Mouse (Mus musculus): ENCODE data around the gene Runx2.

Runx2 gene

DNA sequence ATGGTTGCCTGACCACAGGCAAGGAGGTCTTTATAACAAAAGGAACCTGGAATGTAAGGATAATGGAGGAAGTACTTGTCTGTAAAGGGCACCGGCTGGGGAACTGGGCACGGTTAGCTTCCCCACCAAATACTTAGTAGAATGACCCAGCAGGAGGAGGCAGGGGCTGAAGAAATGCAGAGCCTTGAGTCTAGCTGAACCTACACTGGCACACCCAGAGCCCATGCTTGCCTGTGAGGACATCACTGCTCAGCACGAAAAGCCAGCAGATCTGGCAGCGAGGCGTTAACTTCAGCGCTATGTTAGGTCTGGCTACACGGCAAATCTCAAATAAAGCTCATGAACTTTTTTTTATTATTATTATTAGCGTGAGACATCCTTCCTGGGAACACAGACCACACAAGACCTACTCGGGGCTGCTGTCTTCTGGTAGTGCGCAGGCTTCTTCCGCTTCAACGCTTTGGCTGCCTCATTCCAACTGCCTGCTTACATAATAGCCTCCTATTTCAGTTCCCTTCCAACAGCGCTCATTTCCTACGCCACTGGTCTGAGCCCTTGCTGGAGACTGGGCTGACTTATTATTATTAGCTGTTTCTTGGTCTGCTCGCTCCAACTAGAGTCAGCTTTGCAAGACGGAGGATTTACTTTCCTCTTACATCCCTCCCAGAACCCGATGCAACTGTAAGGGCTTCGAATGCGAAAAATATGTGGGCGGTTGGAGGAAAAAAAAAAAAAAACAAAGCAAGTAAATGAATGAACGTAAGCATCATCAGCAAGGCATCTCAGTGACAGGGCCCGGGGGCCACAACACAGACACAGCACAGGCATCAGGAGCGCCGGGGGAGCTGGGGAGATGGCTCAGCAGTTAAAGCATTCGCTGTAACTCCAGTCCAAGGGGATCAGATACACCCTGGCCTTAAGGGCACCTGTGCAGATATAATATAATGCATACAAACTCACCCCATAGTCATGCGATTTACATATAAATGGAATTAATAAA is 200.6 kb downstream of the Runx2 start:
- DNase-seq: peak; percentile 69

- peak; percentile 29 for DNase-seq
Measured at GRCm38 (mm10) chr17:44612641-44613040, 202.0 kb downstream of the Runx2 start.

- DNase-seq: no peak
Measured at GRCm38 (mm10) chr17:44612002-44612401, 202.6 kb downstream of the Runx2 start.

GRCm38 (mm10) chr17:44611543-44611942 is 203.1 kb downstream of the Runx2 start:
- no peak for DNase-seq

GRCm38 (mm10) chr17:44610828-44611227 is 203.8 kb downstream of the Runx2 start:
- DNase-seq: no peak

- DNase-seq: no peak
Measured at GRCm38 (mm10) chr17:44609897-44610641, 204.5 kb downstream of the Runx2 start.

DNA sequence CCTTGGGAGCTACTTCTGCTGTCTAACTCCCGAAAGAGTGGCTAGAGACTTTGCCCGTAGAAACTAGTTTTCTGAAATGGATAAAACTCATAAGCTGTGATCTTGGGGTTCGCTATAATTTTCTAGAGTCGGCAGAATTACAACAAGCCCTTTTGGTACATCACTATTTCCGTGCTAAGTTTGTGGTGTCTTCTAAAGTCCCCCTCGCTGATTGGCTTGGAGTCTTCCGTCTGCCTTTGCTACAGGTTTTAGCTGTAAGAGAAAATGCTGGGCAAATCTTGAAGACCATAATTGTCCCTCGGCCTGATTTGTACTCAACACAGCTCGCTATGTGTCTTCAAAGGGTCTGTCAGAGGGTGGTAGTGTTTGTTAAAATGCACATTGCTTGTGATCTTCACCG is 205.2 kb downstream of the Runx2 start:
- no peak for DNase-seq

DNA sequence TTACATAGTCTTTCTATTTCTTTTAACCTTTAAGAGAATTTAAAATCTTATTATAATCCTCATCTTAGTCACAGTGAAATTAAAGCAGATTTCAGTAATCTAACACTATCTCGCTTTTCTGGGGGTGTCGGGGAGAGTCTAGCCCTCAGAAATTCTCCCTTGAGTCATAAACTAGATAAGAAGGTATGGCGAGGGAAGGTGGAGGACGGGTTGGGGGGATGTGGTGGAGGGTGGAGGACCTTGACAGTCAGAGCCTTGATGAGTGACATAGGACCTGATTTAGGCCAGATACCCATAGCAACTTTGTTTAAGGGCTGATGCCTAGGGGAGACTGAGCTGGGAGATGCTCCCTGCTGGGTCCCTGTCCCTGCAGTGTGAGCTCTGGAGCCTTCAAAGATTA is 205.7 kb downstream of the Runx2 start:
- no peak for DNase-seq

- DNase-seq: no peak
Measured at GRCm38 (mm10) chr17:44607383-44607782, 207.2 kb downstream of the Runx2 start.

GRCm38 (mm10) chr17:44606245-44606644 is 208.4 kb downstream of the Runx2 start:
- DNase-seq: no peak

DNA sequence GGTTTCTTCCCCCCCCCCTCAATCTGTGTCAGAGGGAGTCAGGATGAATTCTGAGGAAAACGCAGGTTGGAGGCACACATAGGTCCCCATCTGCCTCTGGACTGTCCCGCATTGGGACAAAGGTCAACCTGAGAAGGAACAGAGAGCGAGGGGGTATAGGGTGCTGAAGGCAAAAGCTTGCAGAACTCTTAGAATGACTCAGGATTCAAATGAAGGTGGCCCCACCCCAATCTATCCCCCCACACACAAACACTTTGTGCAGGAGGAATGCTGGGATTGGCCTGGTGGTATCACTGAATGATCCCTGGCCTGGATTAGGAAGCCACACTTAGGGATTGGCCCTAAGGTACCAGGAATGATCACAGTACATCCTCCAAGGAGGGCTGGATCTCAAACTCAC is 208.8 kb downstream of the Runx2 start:
- no peak for DNase-seq

GRCm38 (mm10) chr17:44603170-44603569 is 211.4 kb downstream of the Runx2 start:
- DNase-seq: no peak

DNA sequence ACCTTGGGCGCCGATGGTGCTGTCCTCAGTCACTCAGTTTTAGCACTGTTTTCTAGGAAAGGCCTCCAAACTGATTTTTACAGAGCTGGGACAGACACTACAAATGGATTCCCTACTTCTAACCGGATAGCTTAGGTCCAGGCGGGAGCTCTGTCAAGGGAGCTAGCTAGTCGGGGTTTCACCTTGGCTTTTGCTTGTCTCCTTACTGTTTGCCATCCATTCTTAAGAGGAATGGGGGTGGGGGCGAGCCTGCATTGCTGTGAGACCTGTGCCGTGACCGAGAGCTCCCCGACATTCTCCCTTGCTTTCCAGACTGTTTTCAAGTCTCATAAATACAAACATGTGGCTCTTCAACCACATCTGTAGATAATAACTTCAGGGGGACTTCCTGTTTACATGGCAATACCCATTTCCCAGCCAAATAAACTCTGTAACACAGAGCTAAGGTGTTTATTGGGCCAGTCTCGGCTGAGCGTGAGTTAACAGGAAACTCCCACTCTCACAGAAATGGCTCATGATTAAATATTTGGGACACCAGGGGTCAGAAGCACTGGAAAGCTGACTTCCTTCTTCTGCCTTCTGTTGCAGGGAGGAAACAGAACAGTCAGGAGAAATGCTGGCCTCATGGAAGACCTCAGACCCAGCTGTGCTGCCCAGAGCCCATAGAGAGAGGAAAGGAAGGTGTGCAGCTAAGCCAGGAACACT is 213.1 kb downstream of the Runx2 start:
- DNase-seq: peak; percentile 41

GRCm38 (mm10) chr17:44599856-44600255 is 214.7 kb downstream of the Runx2 start:
- DNase-seq: no peak

DNA sequence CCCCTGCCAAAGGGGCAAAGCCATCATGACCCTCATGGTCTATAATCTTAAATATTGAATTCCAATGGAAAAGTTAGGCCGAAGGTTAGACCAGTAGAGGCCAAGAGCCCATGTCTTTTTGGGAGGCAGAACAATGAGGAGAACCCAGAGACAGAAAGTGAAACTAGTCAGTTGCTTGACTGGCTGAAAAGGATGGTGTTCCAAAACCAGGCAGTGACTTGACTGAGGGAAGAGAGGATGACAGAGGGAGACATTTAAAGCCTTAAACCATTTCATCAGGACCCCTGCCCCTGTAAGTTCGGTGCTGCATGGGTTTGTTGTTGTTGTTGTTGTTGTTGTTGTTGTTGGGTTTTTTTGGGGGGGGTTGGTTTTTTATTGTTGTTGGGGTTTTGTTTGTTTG is 215.5 kb downstream of the Runx2 start:
- DNase-seq: no peak

DNA sequence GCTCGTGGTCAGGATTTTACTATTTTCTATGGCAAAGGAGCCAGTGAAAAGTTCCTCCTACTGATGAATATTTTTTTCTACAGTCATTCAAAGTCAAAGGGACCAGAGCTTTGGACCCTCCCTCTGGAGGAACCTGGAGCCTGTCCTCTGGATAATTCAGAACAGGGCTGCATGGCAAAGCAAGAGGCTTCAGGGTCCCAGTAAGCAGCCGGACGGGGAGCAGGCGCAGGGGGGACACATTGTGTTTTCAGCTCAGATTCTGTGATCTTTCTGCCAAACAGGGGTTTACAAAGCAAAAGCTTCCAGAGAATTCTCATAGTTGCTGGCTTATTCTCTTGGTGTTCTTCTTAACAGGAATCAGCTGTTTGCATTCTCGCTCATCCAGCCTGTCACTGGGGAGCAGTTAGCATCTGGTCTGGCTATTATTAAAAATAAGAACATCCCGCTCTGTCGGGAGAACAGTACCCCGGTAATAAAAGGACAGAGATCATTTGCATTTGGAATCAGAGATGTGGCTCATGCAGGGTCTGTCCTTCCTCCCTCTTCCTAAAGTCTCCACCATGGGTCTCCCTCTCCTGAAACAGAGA is 216.6 kb downstream of the Runx2 start:
- peak; percentile 59 for DNase-seq

DNA sequence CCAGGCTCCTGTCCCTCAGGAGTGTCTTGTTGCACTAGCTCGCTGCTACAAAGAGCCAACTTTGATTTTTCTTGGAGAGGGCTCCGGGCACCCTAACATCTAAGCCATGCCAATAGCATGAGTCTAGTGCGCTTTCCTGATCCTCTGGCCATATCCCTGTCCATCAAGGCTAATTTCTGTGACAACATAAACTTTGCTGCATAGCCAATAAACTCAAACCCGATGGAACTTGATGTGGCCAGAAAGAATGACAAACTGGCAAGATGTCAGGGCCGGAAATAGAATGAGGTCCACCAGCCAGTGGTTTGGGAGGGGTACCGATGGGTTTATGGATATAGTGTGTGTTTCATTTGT is 221.9 kb downstream of the Runx2 start:
- no peak for DNase-seq

- no peak for DNase-seq
Measured at GRCm38 (mm10) chr17:44592067-44592736, 222.4 kb downstream of the Runx2 start.

- DNase-seq: no peak
Measured at GRCm38 (mm10) chr17:44588470-44588869, 226.1 kb downstream of the Runx2 start.

DNA sequence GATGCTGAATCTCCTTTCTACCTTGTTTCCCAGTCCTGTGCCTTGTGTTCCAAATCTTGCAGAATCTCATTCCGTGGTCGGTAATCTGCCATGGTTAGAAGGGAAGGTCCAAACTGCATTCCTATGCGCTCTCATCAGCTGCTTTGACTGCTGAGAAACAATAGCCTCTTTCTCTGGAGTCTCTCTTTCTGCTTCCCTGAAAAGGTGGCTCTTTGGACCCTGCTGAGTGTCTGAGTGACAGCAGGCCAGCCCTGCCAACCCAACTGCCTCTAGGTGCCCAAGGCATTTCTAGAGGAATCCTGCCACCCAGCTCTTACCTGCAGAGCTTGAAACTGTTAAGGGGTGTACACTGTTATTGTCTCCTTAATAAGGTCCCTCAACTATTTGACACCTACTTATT is 226.6 kb downstream of the Runx2 start:
- DNase-seq: no peak

DNA sequence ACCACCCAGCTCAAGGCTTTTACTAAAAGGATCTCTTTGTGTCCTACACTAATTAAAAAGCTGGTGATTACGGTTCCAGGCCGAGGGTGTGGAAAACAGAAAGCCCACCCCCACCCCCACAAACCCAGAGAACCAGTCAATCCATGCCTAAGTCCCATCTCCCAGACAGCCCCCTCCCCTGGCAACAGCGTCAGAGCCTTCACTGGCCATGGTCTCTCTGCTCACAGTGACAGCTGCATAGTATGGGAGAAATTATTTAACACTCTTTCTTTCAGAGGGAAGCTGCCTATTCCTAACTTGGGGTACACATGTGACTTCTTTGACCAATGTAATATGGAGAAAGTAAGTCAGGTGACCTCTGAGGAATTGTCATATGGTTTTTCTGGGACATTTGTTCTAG is 228.4 kb downstream of the Runx2 start:
- no peak for DNase-seq

DNA sequence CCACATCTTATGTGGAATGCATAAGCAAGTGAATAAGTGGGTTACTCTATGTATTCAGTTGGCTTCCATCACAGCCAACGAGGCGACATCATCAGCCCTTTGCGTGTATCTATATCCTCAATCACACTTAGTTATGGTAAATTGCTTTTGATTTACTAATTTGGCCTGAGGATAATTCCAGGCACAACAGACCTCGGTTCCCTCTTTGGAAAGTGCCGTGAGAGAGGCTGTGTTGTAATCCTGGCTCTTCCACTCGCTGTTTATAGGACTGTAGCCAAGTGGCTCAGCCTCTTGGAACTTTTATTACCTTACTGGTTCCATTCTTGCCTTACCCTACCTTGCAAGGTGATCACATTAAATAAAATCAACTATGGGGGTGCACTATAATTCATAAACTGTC is 229.8 kb downstream of the Runx2 start:
- no peak for DNase-seq
